Comparison of ENCODE assay signal across 10 mouse cellular contexts in genomic region chr12:81205619-81206560, GRCm38 (mm10).
A peak's percentile ranks its signal among the peaks of the same experiment; 100 is the strongest.
DNase-seq lines count a peak whose midpoint lies in the region; ATAC-seq lines count a peak whose summit lies in the region.
"Had no signal": no experiment of that assay in that cellular context is flagged by ENCODE, and none has a peak within 500 bp of the region (broad histone marks: within the 10 kb centered on the region; RNA-seq: fewer than 3 reads in every experiment).

No protein-coding gene starts in this region.

- no peaks in the 10 kb centered on the region for H3K9me3 ChIP-seq in intestine, embryonic 14.5 days (ENCODE audit: control insufficient read depth, low read length)
- no peaks in the 10 kb centered on the region for H3K9me3 ChIP-seq in intestine, embryonic 16.5 days (ENCODE audit: control insufficient read depth, low read length)
- H3K9me3 ChIP-seq in embryonic facial prominence, embryonic 14.5 days (ENCODE audit: control insufficient read depth, low read length), result no peaks in the 10 kb centered on the region
- H3K9me3 ChIP-seq: heart, embryonic 15.5 days; neural tube, embryonic 13.5 days had no signal

- H3K4me2 ChIP-seq in intestine, embryonic 14.5 days (ENCODE audit: low read length), result no peak overlapping the region
- H3K4me2 ChIP-seq in intestine, embryonic 16.5 days (ENCODE audit: low read depth, low read length), result no peak overlapping the region
- no peak overlapping the region for H3K4me2 ChIP-seq in embryonic facial prominence, embryonic 14.5 days (ENCODE audit: low read depth, low read length)
- H3K4me2 ChIP-seq: heart, embryonic 15.5 days; neural tube, embryonic 13.5 days had no signal

- peak; percentile 87 for DNase-seq in intestine, embryonic 14.5 days (ENCODE audit: low spot score)
- peak; percentile 52 for DNase-seq in Muller cell, postnatal 12 days (ENCODE audit: inconsistent ontology term)
- DNase-seq in embryonic facial prominence, embryonic 14.5 days (ENCODE audit: low spot score), result peak; percentile 85
- peak; percentile 85 for DNase-seq in mesoderm, embryonic 11.5 days (ENCODE audit: low read depth, low spot score)
- DNase-seq in layer of hippocampus, adult 9-11 months, result no peak
- DNase-seq in right cerebral cortex, postnatal 36 days (ENCODE audit: low spot score in 2 of 2), result no peak
- no peak for DNase-seq in frontal cortex, postnatal 36 days (ENCODE audit: low spot score in 2 of 2)

- H3K4me1 ChIP-seq in intestine, embryonic 14.5 days (replicated peaks; ENCODE audit: control insufficient read depth, insufficient read depth, low read length), result no peaks in the 10 kb centered on the region
- no peaks in the 10 kb centered on the region for H3K4me1 ChIP-seq in intestine, embryonic 16.5 days (ENCODE audit: control insufficient read depth, insufficient read depth, low read length)
- no peaks in the 10 kb centered on the region for H3K4me1 ChIP-seq in embryonic facial prominence, embryonic 14.5 days (ENCODE audit: control insufficient read depth, insufficient read depth, low read length)
- H3K4me1 ChIP-seq: heart, embryonic 15.5 days had no signal

- H3K9ac ChIP-seq in intestine, embryonic 14.5 days (ENCODE audit: low read length), result no peak overlapping the region
- no peak overlapping the region for H3K9ac ChIP-seq in intestine, embryonic 16.5 days (ENCODE audit: low read depth, low read length)
- H3K9ac ChIP-seq in embryonic facial prominence, embryonic 14.5 days (ENCODE audit: low read depth, low read length), result no peak overlapping the region
- H3K9ac ChIP-seq: heart, embryonic 15.5 days; neural tube, embryonic 13.5 days had no signal

- H3K4me3 ChIP-seq in intestine, embryonic 14.5 days (ENCODE audit: low read depth, low read length), result no peak overlapping the region
- H3K4me3 ChIP-seq in intestine, embryonic 16.5 days (ENCODE audit: low read length), result no peak overlapping the region
- no peak overlapping the region for H3K4me3 ChIP-seq in embryonic facial prominence, embryonic 14.5 days (ENCODE audit: low read depth, low read length)
- H3K4me3 ChIP-seq: heart, embryonic 15.5 days; neural tube, embryonic 13.5 days had no signal

- no peaks in the 10 kb centered on the region for H3K27me3 ChIP-seq in intestine, embryonic 14.5 days (replicated peaks; ENCODE audit: control insufficient read depth, insufficient read depth, low read length)
- no peaks in the 10 kb centered on the region for H3K27me3 ChIP-seq in intestine, embryonic 16.5 days (replicated peaks; ENCODE audit: control insufficient read depth, insufficient read depth, low read length)
- H3K27me3 ChIP-seq in embryonic facial prominence, embryonic 14.5 days (replicated peaks; ENCODE audit: control insufficient read depth, insufficient read depth, low read length), result no peaks in the 10 kb centered on the region
- H3K27me3 ChIP-seq: heart, embryonic 15.5 days; neural tube, embryonic 13.5 days had no signal

- WGBS in intestine, embryonic 14.5 days, result 22% methylated on average over 6 of the region's 6 CpGs
- 24% methylated on average over 6 of the region's 6 CpGs for WGBS in intestine, embryonic 16.5 days
- WGBS in embryonic facial prominence, embryonic 14.5 days, result 24% methylated on average over 6 of the region's 6 CpGs

- H3K36me3 ChIP-seq in intestine, embryonic 14.5 days (ENCODE audit: control insufficient read depth, insufficient read depth, low read length), result no peaks in the 10 kb centered on the region
- no peaks in the 10 kb centered on the region for H3K36me3 ChIP-seq in intestine, embryonic 16.5 days (ENCODE audit: control insufficient read depth, insufficient read depth, low read length)
- H3K36me3 ChIP-seq in embryonic facial prominence, embryonic 14.5 days (ENCODE audit: control insufficient read depth, insufficient read depth, low read length), result no peaks in the 10 kb centered on the region
- H3K36me3 ChIP-seq: heart, embryonic 15.5 days; neural tube, embryonic 13.5 days had no signal

- H3K27ac ChIP-seq in intestine, embryonic 14.5 days (ENCODE audit: low read depth), result no peak overlapping the region
- H3K27ac ChIP-seq in intestine, embryonic 16.5 days (ENCODE audit: low read length), result no peak overlapping the region
- no peak overlapping the region for H3K27ac ChIP-seq in embryonic facial prominence, embryonic 14.5 days (replicated peaks; ENCODE audit: low read depth, low read length)
- H3K27ac ChIP-seq: heart, embryonic 15.5 days; neural tube, embryonic 13.5 days had no signal

- no peak for ATAC-seq in intestine, embryonic 14.5 days (replicated peaks; ENCODE audit: low FRiP score, low TSS enrichment, low read depth)
- no peak for ATAC-seq in intestine, embryonic 16.5 days
- no peak for ATAC-seq in embryonic facial prominence, embryonic 14.5 days (ENCODE audit: low read depth)

Comparison
In these comparisons a context has a peak if more than half of its experiments do, and no peak if none do; other contexts are left out.
1. DNase-seq: peak in intestine, embryonic 14.5 days (single experiment), Muller cell, postnatal 12 days (single experiment), embryonic facial prominence, embryonic 14.5 days (single experiment) and mesoderm, embryonic 11.5 days (single experiment); none in layer of hippocampus, adult 9-11 months (single experiment), right cerebral cortex, postnatal 36 days (0 of 2) and frontal cortex, postnatal 36 days (0 of 2).